Mouse (Mus musculus) E14TG2a.4 (cell line): Measurements from ENCODE around the gene Pom121.

ENCODE experiments used
- H3K27me3 ChIP-seq: 2 replicates; pipeline ENCODE4 v1.6.1; 2014; ENCODE audit warnings: low read length, control low read depth; ENCODE audit not compliant: insufficient read depth
- H3K36me3 ChIP-seq: 2 replicates; pipeline ENCODE4 v1.6.1; 2014; ENCODE audit warnings: low read length, control low read depth; ENCODE audit not compliant: insufficient read depth
- H3K4me1 ChIP-seq: replicated peaks from 2 replicates; pipeline ENCODE4 v1.6.1; 2014; ENCODE audit warnings: low read depth, low read length, control low read depth
- H3K4me3 ChIP-seq: replicated peaks from 2 replicates; pipeline ENCODE4 v1.5.1; 2014; ENCODE audit warnings: mild to moderate bottlenecking, low read length
- H3K9me3 ChIP-seq: 2 replicates; pipeline ENCODE4 v1.6.1; 2014; ENCODE audit warnings: low read length, control low read depth
- CTCF ChIP-seq: conservative IDR thresholded peaks from 2 replicates; pipeline ENCODE4 v1.5.1; 2014; ENCODE audit warnings: low read length
- NANOG ChIP-seq: IDR thresholded peaks from 2 replicates; pipeline ENCODE4 v1.6.1; 2014; ENCODE audit warnings: borderline replicate concordance, low read length, mixed read lengths
- POU5F1 ChIP-seq: IDR thresholded peaks from 2 replicates; pipeline ENCODE4 v1.6.1; 2014; ENCODE audit warnings: low read length, borderline replicate concordance

Pom121 gene

GRCm38 (mm10) chr5:135346430-135346829, 47.9 kb downstream of the Pom121 start:
- TF ChIP-seq POU5F1 (no peak), CTCF (no peak; the same call in 1 of the 2 replicates), NANOG (no peak)
- Histone ChIP-seq H3K4me3 (no peak overlapping the region), H3K4me1 (no peaks in the 10 kb centered on the region), H3K36me3 (no peaks in the 10 kb centered on the region), H3K27me3 (peaks cover 18% of the 10 kb centered on the region), H3K9me3 (peaks cover 22% of the 10 kb centered on the region)

GRCm38 (mm10) chr5:135345989-135346388, 48.4 kb downstream of the Pom121 start:
- Histone ChIP-seq H3K27me3 (peaks cover 16% of the 10 kb centered on the region), H3K9me3 (peaks cover 19% of the 10 kb centered on the region), H3K36me3 (no peaks in the 10 kb centered on the region), H3K4me3 (no peak overlapping the region), H3K4me1 (no peaks in the 10 kb centered on the region)
- TF ChIP-seq NANOG (no peak), CTCF (no peak)

DNA sequence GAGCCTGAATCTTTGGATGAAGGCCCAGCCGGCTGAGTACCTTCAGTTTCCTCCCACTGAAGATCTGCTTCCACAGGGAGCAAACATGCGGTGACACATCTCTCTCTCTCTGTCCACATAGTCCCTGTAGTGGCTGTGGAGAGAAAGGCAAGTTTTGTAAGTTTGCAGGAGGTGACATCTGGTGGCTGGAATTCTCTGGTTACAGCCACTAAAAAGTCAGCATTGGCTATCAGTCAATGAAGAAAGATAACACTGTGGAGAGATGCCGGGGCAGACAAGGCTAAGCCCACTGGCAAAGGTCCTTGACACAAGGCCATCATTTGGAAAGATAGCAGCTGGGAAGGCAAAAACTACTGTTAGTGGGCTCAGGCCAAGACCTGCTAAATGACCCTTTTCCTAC, 56.8 kb downstream of the Pom121 start:
- H3K36me3 ChIP-seq: peaks cover 13% of the 10 kb centered on the region
- 0 out of 2 replicates have a peak, but pooled peaks cover 4% of the 10 kb centered on the region for H3K27me3 ChIP-seq
- no peaks in the 10 kb centered on the region for H3K4me1 ChIP-seq
- no peak overlapping the region for H3K4me3 ChIP-seq
- H3K9me3 ChIP-seq: no peaks in the 10 kb centered on the region
- no peak for TF ChIP-seq NANOG
- no peak for TF ChIP-seq POU5F1
- TF ChIP-seq CTCF: no peak

GRCm38 (mm10) chr5:135331161-135331560, 63.2 kb downstream of the Pom121 start:
- Histone ChIP-seq H3K4me3 (no peak overlapping the region), H3K36me3 (no peaks in the 10 kb centered on the region), H3K4me1 (0 out of 2 replicates have a peak, but pooled peaks cover under 1% of the 10 kb centered on the region), H3K9me3 (no peaks in the 10 kb centered on the region), H3K27me3 (no peaks in the 10 kb centered on the region)
- TF ChIP-seq POU5F1 (no peak), CTCF (no peak), NANOG (no peak)

- H3K9me3 ChIP-seq: no peaks in the 10 kb centered on the region
- H3K4me3 ChIP-seq: no peak overlapping the region
- H3K36me3 ChIP-seq: no peaks in the 10 kb centered on the region
- TF ChIP-seq NANOG: no peak
- TF ChIP-seq CTCF: no peak
- no peak for TF ChIP-seq POU5F1
- 0 out of 2 replicates have a peak, but pooled peaks cover 4% of the 10 kb centered on the region for H3K4me1 ChIP-seq
- no peaks in the 10 kb centered on the region for H3K27me3 ChIP-seq
Measured at GRCm38 (mm10) chr5:135330201-135330600, 64.1 kb downstream of the Pom121 start.

- Histone ChIP-seq H3K27me3 (no peaks in the 10 kb centered on the region), H3K4me1 (0 out of 2 replicates have a peak, but pooled peaks cover 4% of the 10 kb centered on the region), H3K9me3 (no peaks in the 10 kb centered on the region), H3K36me3 (no peaks in the 10 kb centered on the region), H3K4me3 (no peak overlapping the region)
- no peak for TF ChIP-seq NANOG
- no peak for TF ChIP-seq POU5F1
- no peak for TF ChIP-seq CTCF
Measured at GRCm38 (mm10) chr5:135329471-135329870, 64.9 kb downstream of the Pom121 start.
